Mouse (Mus musculus) heart, adult 2 months (tissue): ENCODE data around the gene Kri1. TPM values are rescaled to one million over a fixed set of nuclear protein-coding genes. Genes with fewer than 3 reads are reported as not detected.

Experiments
- DNase-seq, 2 experiments: peaks; one replicate each; pipeline ENCODE4 v3.0.0; 2021
- H3K27ac ChIP-seq: fragments of 200-600 bp; 2 replicates; pipeline ENCODE4 v1.8.1; 2022
- H3K27me3 ChIP-seq: fragments of 200-500 bp; 2 replicates; pipeline ENCODE4 v1.6.1; 2012; ENCODE audit warnings: mild to moderate bottlenecking, low read length, inconsistent platforms, mixed read lengths; ENCODE audit not compliant: control insufficient read depth, insufficient read depth
- H3K36me3 ChIP-seq: fragments of 200-500 bp; 2 replicates; pipeline ENCODE4 v1.6.1; 2012; ENCODE audit warnings: low read length, inconsistent platforms; ENCODE audit not compliant: control insufficient read depth, insufficient read depth
- H3K4me1 ChIP-seq: fragments of 200-500 bp; 2 replicates; pipeline ENCODE4 v1.6.1; 2011; ENCODE audit warnings: low read length; ENCODE audit not compliant: control insufficient read depth, insufficient read depth
- H3K4me3 ChIP-seq: fragments of 200-600 bp; 2 replicates; pipeline ENCODE4 v1.8.1; 2022
- H3K79me2 ChIP-seq: fragments of 200-500 bp; replicated peaks from 2 replicates; pipeline ENCODE4 v1.6.1; 2012; ENCODE audit warnings: mild to moderate bottlenecking, inconsistent platforms, low read length, moderate library complexity, mixed read lengths; ENCODE audit not compliant: control insufficient read depth, insufficient read depth
- H3K9ac ChIP-seq: fragments of 200-500 bp; 2 replicates; pipeline ENCODE4 v1.6.1; 2012; ENCODE audit warnings: low read depth, mild to moderate bottlenecking, control low read depth, inconsistent platforms, low read length, mixed read lengths
- CTCF ChIP-seq: fragments of 200-600 bp; IDR thresholded peaks from 2 replicates; pipeline ENCODE4 v1.8.1; 2022; ENCODE audit warnings: antibody characterized with exemption, mild to moderate bottlenecking, moderate library complexity
- EP300 ChIP-seq: fragments of 200-500 bp; IDR thresholded peaks from 2 replicates; pipeline ENCODE4 v1.6.1; 2011; ENCODE audit warnings: low read depth, low read length, control low read depth; ENCODE audit not compliant: insufficient read depth
- POLR2A ChIP-seq: fragments of 200-500 bp; IDR thresholded peaks from 2 replicates; pipeline ENCODE4 v1.6.1; 2011; ENCODE audit warnings: mild to moderate bottlenecking, low read depth, low read length, control low read depth; ENCODE audit not compliant: insufficient read depth
- WGBS: fragments of 180-500 bp; shearing (Covaris S2); methylation state at CpG from one replicate; pipeline ENCODE4 v1.1.7; 2018; 5-methylcytosine and 5-hydroxymethylcytosine counted together
- intact Hi-C: fragments of 180-260 bp; cut with DNase I; formaldehyde crosslinking; loops from one replicate; pipeline ENCODE4 v1.15.1; 2025
- polyA plus RNA-seq: library from polyadenylated mRNA; depleted of rRNA; stranded (reverse); fragments of >200 nt; gene quantifications from 2 replicates; pipeline ENCODE4 v1.2.3, GENCODE M21; 2012
- total RNA-seq, 2 experiments: library from RNA; stranded (reverse); gene quantifications; 2 replicates each; pipeline ENCODE4 v1.2.3; 2021

The Kri1 gene
- total and polyA plus RNA-seq, 3 experiments: 12.8 to 16.8 (median 16.3) TPM

- H3K36me3 ChIP-seq: no peaks in the 10 kb centered on the region
- TF ChIP-seq POLR2A (no peak), CTCF (no peak), EP300 (no peak)
- intact Hi-C loops: no loop called here
- no peak overlapping the region; the same call in 1 of the 2 replicates for H3K27ac ChIP-seq
- no peak overlapping the region for H3K4me3 ChIP-seq
- 44% methylated on average over 9 of the region's 9 CpGs for WGBS
- DNase-seq: no peak
- H3K4me1 ChIP-seq: peaks cover 13% of the 10 kb centered on the region
- peaks cover 3% of the 10 kb centered on the region; the same call in 1 of the 2 replicates for H3K79me2 ChIP-seq
- H3K9ac ChIP-seq: no peak overlapping the region
- no peaks in the 10 kb centered on the region for H3K27me3 ChIP-seq
Observed at GRCm38 (mm10) chr9:21332161-21333061, 44.6 kb upstream of the Kri1 start.

DNA sequence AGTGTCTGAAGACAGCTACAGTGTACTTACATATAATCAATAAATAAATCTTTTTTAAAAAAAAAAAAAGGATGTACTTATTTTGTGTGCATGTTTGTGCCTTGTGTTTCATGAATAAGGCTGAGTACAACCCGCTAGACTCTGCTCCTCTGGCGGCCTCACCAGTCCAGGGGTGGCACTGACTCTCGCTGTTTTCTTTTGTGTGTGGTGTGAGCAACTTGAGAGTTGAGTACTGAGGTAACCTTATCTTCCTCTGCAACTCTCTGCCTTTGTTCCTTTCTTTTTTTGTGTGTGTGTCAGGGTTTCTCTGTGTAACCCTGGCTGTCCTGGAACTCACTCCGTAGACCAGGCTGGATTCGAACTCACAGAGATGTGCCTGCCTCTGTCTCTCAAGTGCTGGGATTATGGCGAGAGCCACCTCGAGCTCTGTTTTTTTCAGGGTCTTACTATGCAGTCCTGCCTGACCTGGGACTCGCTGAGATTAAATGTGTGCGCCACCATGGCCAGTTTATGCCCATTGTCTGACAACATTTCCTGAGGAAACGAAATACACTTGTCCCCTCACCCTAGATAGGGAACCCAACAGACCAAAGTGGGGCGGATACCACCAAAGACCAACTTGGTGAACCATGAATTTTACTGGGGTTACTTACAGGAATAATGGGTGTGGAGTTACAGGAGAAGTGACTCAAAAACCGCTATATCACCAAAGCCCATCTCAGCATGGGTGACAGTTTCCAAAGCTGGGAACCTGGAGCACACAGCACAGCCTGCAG lies 43.8 kb upstream of the Kri1 start:
- Histone ChIP-seq H3K4me3 (no peak overlapping the region), H3K79me2 (peaks cover 3% of the 10 kb centered on the region; the same call in 1 of the 2 replicates), H3K4me1 (peaks cover 16% of the 10 kb centered on the region), H3K27me3 (no peaks in the 10 kb centered on the region), H3K36me3 (no peaks in the 10 kb centered on the region), H3K27ac (no peak overlapping the region; the same call in 1 of the 2 replicates), H3K9ac (no peak overlapping the region)
- intact Hi-C loops: no loop called here
- WGBS: 79% methylated on average over 12 of the region's 12 CpGs
- TF ChIP-seq EP300 (no peak), CTCF (no peak), POLR2A (no peak)
- DNase-seq: no peak

DNA sequence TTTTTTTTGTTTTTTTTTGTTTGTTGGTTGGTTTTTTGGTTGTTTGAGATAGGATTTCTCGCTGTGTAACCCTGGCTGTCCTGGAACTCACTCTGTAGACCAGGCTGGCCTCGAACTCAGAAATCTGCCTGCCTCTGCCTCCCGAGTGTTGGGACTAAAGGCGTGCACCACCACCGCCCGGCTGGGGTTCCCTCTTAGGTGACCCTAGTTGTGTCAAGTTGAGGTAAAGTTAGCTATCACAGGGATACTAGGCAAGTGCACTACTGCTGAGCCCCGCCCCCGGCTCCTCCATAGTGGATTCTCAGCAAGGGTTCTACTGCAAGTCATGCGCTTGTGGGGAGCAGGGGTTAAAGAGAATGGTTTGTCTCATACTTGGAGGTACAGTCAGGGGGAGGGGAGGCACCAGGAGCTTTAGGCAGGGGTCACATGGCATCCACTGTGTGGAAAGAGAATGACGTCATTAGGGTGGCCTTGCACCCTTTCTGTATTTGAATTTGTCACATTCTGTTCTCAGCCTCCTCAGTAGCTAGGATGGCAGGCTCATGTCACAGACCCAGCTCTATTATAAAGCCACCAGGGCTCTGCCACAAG lies 42.0 kb upstream of the Kri1 start:
- no peak overlapping the region for H3K9ac ChIP-seq
- H3K4me1 ChIP-seq: peaks cover 12% of the 10 kb centered on the region
- TF ChIP-seq POLR2A: no peak
- 0 out of 2 replicates have a peak, but pooled peaks have one; percentile 55 for TF ChIP-seq EP300
- TF ChIP-seq CTCF: no peak
- H3K4me3 ChIP-seq: no peak overlapping the region
- peak overlapping the region; percentile 55 for H3K27ac ChIP-seq
- H3K36me3 ChIP-seq: no peaks in the 10 kb centered on the region
- 87% methylated on average over 10 of the region's 10 CpGs for WGBS
- no peak for DNase-seq
- intact Hi-C loops: no loop called here
- peaks cover 4% of the 10 kb centered on the region; the same call in 1 of the 2 replicates for H3K79me2 ChIP-seq
- H3K27me3 ChIP-seq: no peaks in the 10 kb centered on the region

DNA sequence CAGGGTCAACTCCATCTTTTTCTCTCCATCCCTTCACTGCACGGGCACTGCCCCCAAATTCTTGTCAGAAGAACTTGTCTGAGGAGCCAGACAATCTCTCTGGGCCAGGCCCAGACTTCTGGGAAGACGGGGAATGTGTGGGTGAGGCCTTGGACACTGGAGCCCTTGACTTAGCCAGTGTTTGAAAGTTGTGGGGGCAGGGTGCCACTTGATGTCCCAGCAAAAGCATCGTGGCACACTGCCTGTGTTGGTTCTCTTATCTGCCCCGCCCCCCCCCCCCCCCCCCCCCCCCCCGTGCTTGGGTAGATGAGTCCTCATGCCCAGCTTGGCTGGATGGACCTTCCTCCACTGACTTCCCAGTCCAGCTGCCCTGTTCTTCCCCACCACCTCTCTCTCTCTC lies 41.3 kb upstream of the Kri1 start:
- intact Hi-C loops: no loop called here
- peak overlapping the region; percentile 38 for H3K27ac ChIP-seq
- TF ChIP-seq EP300 (0 out of 2 replicates have a peak, but pooled peaks have one; percentile 48), CTCF (no peak)
- H3K36me3 ChIP-seq: no peaks in the 10 kb centered on the region
- H3K79me2 ChIP-seq: peaks cover 7% of the 10 kb centered on the region
- no peaks in the 10 kb centered on the region for H3K27me3 ChIP-seq
- WGBS: 29% methylated on average over 3 of the region's 5 CpGs
- H3K4me1 ChIP-seq: peaks cover 16% of the 10 kb centered on the region
- H3K4me3 ChIP-seq: no peak overlapping the region
- DNase-seq: peak; percentile 52 to 81
- H3K9ac ChIP-seq: no peak overlapping the region

GRCm38 (mm10) chr9:21328041-21328440 lies 40.3 kb upstream of the Kri1 start:
- H3K4me1 ChIP-seq: peaks cover 19% of the 10 kb centered on the region

More at GRCm38 (mm10) chr9:21328041-21328440, 40.3 kb upstream of the Kri1 start:
- intact Hi-C loops: no loop called here
- no peak for DNase-seq
- 67% methylated on average over 3 of the region's 3 CpGs for WGBS
- H3K4me3 ChIP-seq: no peak overlapping the region
- H3K79me2 ChIP-seq: peaks cover 7% of the 10 kb centered on the region
- peak overlapping the region; percentile 34; the same call in 1 of the 2 replicates for H3K27ac ChIP-seq
- H3K27me3 ChIP-seq: no peaks in the 10 kb centered on the region
- TF ChIP-seq CTCF (no peak), POLR2A (no peak), EP300 (no peak)
- H3K9ac ChIP-seq: no peak overlapping the region
- H3K36me3 ChIP-seq: no peaks in the 10 kb centered on the region
